Mouse (Mus musculus): ENCODE measurements around the gene Dis3l. TPM values are rescaled to one million over a fixed set of nuclear protein-coding genes. Genes with fewer than 3 reads are reported as not detected.
A peak's percentile ranks its signal among the peaks of the same experiment; 100 is the strongest.

The Dis3l gene
- polyA plus RNA-seq, 1 experiment from 2014 or later = 22.0 TPM

DNA sequence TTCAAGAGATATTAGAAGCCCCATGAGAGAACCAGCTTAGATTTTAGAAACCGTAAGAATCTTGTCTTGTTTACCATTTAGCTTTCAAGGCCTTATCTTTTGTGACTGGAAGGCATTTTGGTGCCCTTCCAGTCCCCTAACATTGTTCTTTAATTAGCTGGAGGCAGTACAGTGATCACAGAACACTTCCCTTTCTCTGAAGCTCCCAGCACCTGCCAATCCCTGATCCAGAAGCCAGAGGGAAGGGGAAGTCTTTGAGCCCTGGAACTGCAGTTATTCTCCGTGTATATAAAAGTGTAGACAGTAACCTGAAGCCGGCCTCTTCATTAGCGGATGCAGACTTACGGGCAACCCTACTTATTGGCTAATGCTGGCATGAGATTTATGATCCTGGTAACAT, 8.4 kb upstream of the Dis3l start:
- H3K4me3 ChIP-seq = no peak overlapping the region
- H3K4me1 ChIP-seq = no peaks in the 10 kb centered on the region
- WGBS = 77% methylated on average over 5 of the region's 5 CpGs
- DNase-seq (ENCODE audit: low spot score) = no peak
- H3K27me3 ChIP-seq (ENCODE audit: low read depth, poor library complexity, severe bottlenecking) = no peaks in the 10 kb centered on the region
- H3K9me3 ChIP-seq (replicated peaks) = no peaks in the 10 kb centered on the region
- no peaks in the 10 kb centered on the region for H3K36me3 ChIP-seq
- H3K27ac ChIP-seq (replicated peaks) = no peak overlapping the region

DNA sequence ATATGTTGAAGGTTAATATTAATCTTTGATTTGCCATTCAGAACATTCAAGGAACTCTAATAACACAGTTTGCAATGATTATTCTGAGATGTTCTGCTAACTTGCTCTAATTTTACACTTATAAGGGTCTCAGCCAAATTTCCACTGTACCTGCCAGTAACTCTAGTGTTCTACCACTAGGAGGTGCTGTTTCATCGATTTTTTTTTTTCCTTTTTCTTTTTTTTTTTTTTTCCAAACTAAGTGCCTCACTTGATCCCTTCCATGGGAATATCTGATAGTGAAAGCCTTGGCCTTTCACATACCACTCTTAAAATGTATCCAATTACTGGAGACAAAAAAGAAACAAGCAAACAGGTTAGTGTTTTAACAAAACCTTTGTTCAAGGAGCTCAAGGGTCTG, 6.3 kb upstream of the Dis3l start:
- Histone ChIP-seq H3K4me1 (no peaks in the 10 kb centered on the region), H3K9me3 (replicated peaks) (no peaks in the 10 kb centered on the region), H3K4me3 (no peak overlapping the region), H3K27me3 (ENCODE audit: low read depth, poor library complexity, severe bottlenecking) (no peaks in the 10 kb centered on the region), H3K27ac (replicated peaks) (no peak overlapping the region), H3K36me3 (no peaks in the 10 kb centered on the region)
- 3% methylated on average over 1 of the region's 1 CpGs for WGBS
- no peak for DNase-seq (ENCODE audit: low spot score)

DNA sequence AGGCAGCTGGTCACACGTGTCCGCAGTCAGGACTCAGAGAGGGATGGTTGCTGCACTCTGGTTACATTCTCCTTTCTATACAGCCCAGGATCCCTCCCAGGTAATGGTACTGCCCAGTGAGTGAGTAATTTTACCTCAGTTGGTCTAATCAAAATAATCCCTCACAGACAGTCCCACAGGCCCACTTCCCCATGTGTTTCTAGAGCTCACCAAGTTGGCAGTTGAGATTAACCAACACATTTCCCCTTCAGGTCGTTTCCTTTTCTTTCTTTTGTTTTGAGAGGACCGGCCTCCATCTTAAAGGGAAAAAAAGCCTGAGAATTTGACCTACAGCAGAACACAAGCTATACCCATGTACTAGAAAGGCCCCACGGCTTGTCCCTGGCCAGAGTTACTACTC, 4.8 kb upstream of the Dis3l start:
- no peak for DNase-seq (ENCODE audit: low spot score)
- H3K4me1 ChIP-seq = peaks cover 5% of the 10 kb centered on the region
- no peaks in the 10 kb centered on the region for H3K9me3 ChIP-seq (replicated peaks)
- WGBS = 71% methylated on average over 5 of the region's 5 CpGs
- H3K27me3 ChIP-seq (ENCODE audit: low read depth, poor library complexity, severe bottlenecking) = no peaks in the 10 kb centered on the region
- H3K36me3 ChIP-seq = no peaks in the 10 kb centered on the region
- H3K4me3 ChIP-seq = no peak overlapping the region
- H3K27ac ChIP-seq (replicated peaks) = no peak overlapping the region

DNA sequence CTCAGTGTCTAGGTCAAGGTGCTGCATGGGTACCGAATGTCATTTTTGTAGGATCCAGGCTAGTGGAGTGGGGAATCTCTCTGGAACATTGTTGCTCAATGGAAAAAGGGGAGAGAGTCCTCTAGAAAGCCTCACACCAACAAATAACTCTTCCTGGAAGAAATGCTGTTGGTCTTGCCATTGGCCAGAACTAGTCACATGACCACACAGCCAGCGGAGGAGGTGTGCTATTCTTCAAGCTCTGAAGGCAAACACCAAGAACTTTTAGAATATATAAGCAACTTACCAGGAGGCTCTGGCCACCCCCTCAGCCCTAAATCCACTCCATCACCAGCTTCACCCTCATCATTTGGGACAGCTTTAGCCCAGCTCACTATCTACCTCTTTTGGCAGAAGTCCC, 2.6 kb upstream of the Dis3l start:
- H3K9me3 ChIP-seq (replicated peaks) = no peaks in the 10 kb centered on the region
- no peak overlapping the region for H3K4me3 ChIP-seq
- H3K27me3 ChIP-seq (ENCODE audit: low read depth, poor library complexity, severe bottlenecking) = no peaks in the 10 kb centered on the region
- H3K4me1 ChIP-seq = peaks cover 25% of the 10 kb centered on the region
- DNase-seq (ENCODE audit: low spot score) = no peak
- 94% methylated on average over 2 of the region's 2 CpGs for WGBS
- no peaks in the 10 kb centered on the region for H3K36me3 ChIP-seq
- H3K27ac ChIP-seq (replicated peaks) = no peak overlapping the region

DNA sequence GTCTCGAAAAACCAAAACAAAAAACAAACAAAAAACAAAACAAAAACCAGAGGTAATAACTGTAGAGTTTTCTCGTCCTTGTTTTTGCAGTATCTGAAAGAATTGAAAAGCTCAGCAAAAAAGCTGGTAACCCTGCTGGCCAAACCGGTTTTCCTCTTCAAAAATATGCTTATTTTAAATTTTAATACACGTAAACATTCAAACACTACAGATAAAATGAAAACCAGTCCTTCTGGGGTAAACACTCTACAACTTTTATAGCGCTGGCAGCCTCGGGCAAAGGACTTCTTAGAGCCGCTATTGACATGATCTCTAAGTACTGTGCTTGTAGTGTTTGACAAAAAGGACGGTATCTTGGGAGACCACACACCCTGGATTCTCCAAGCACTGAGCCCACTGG, 583 bp upstream of the Dis3l start:
- Histone ChIP-seq H3K27me3 (ENCODE audit: low read depth, poor library complexity, severe bottlenecking) (no peaks in the 10 kb centered on the region), H3K4me1 (peaks cover 25% of the 10 kb centered on the region), H3K9me3 (replicated peaks) (no peaks in the 10 kb centered on the region), H3K4me3 (0 out of 2 replicates have a peak overlapping the region, but pooled peaks have one; percentile 71), H3K36me3 (no peaks in the 10 kb centered on the region), H3K27ac (replicated peaks) (peak overlapping the region; percentile 99; the same call in 1 of the 2 replicates)
- DNase-seq (ENCODE audit: low spot score) = no peak
- WGBS = 89% methylated on average over 8 of the region's 8 CpGs

DNA sequence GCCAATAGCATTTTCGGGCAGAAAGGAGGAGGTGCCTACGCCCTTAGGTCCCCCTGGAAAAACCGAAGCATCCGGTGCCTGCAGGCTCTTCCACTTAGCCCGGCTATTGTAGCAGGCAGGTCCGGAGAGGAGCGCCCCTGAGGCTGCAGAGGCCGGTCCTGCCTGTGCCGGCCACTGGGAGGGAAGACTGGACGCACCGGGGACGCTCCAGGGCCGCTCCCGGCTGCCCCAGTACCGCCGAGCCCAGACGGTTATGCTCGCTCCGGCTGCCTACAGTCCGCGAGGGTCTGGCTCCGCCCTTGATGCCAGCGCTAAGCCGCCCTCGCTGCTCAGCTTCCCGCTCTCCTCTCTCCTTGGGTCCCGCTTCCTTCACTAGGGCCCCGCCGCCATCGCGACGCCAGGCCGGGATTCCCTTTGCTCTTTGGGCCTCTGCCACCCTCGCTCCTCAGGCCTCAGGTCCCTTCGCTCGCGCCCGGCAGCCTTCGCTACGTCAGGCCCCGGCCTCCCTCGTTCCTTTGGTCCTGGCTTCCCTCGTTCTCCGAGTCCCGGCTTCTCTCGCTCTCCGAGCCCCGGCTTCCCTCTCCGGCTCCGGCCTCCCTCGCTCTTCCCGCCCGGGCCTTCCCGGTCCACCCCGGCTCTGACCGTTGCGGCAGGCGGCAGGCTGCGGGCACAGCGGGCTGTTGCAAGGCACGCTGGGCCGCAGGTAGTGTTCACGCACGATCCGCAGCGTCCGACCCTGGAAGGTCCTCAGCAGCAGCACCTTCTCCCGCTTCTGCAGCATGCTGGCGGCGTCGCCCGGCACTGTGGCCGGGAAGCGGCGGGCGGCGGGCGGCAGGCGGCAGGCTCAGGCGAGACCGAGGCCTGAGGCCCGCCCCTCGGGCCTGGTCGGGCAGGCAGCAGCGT, 486 bp downstream of the Dis3l start:
- H3K4me1 ChIP-seq = peaks cover 25% of the 10 kb centered on the region
- H3K9me3 ChIP-seq (replicated peaks) = no peaks in the 10 kb centered on the region
- H3K27ac ChIP-seq (replicated peaks) = peak overlapping the region; percentile 99
- H3K27me3 ChIP-seq (ENCODE audit: low read depth, poor library complexity, severe bottlenecking) = no peaks in the 10 kb centered on the region
- WGBS = under 1% methylated on average over 85 of the region's 85 CpGs
- peaks cover 9% of the 10 kb centered on the region for H3K36me3 ChIP-seq
- peak overlapping the region; percentile 71 for H3K4me3 ChIP-seq
- DNase-seq (ENCODE audit: low spot score) = peak; percentile 86

DNA sequence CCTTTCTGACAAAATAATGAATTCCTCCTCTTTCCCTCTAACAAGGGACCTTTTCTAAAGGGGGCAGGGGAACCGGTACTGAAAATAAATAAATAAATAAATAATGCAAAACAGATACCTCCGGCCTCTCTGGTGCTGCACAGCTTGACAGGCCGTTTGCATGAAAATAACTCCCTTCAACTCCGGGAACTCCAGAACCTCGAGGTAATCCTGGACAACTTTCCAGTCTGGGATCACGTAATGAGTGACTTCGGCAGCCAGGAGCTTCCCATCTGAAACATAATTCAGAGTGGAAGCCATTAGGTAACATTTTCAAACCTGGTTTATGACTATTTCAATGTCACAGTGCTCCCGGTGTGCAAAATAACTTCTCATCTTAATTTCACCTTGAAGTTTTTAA, 1.7 kb downstream of the Dis3l start:
- peaks cover 25% of the 10 kb centered on the region for H3K4me1 ChIP-seq
- H3K4me3 ChIP-seq = peak overlapping the region; percentile 71; the same call in 1 of the 2 replicates
- no peak for DNase-seq (ENCODE audit: low spot score)
- no peak overlapping the region for H3K27ac ChIP-seq (replicated peaks)
- H3K9me3 ChIP-seq (replicated peaks) = no peaks in the 10 kb centered on the region
- peaks cover 11% of the 10 kb centered on the region for H3K36me3 ChIP-seq
- WGBS = 31% methylated on average over 8 of the region's 8 CpGs
- H3K27me3 ChIP-seq (ENCODE audit: low read depth, poor library complexity, severe bottlenecking) = no peaks in the 10 kb centered on the region

DNA sequence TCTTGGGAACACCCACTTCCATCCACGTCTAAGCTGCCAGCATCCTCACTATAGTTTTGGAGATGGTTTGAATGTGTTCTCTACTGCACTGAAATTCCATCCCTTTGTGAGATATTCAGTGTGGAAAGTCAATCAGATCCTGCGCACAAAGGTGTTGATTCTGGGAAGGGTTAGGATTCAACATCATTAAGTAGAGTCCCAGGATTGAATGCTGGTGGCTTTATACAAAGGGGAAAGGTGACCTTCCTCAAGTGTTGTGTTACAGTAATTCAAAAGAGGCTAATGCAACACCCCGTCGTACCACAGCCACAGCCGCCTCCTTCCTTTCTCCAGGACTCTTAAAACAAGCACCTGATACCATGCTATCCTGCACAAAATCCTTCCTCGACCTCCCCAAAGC, 5.3 kb downstream of the Dis3l start:
- Histone ChIP-seq H3K27me3 (ENCODE audit: low read depth, poor library complexity, severe bottlenecking) (no peaks in the 10 kb centered on the region), H3K36me3 (peaks cover 11% of the 10 kb centered on the region), H3K4me3 (no peak overlapping the region), H3K9me3 (replicated peaks) (no peaks in the 10 kb centered on the region), H3K27ac (replicated peaks) (no peak overlapping the region), H3K4me1 (peaks cover 18% of the 10 kb centered on the region)
- no peak for DNase-seq (ENCODE audit: low spot score)
- WGBS = 91% methylated on average over 6 of the region's 6 CpGs

DNA sequence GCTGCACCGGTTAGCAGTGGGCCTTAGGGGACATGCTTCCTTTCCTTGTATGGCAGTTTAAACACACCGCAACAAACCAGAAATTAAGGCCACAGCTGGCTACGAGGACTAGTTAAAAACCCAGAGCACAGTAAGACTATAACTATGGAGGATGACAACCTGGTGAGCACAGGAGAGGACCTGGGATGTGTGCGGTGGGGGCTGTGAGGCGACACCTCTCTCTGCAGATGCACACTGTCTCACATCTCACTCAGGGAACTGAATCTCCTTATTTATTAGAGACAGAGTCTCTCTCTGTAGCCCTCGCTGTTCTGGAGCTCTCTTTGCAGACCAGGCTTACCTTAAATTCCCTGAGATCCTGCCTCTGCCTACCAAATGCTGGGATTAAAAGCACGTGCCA, 17.1 kb downstream of the Dis3l start:
- Histone ChIP-seq H3K36me3 (peaks cover 89% of the 10 kb centered on the region), H3K27ac (replicated peaks) (no peak overlapping the region), H3K4me1 (no peaks in the 10 kb centered on the region), H3K4me3 (no peak overlapping the region), H3K27me3 (ENCODE audit: low read depth, poor library complexity, severe bottlenecking) (no peaks in the 10 kb centered on the region), H3K9me3 (replicated peaks) (no peaks in the 10 kb centered on the region)
- DNase-seq (ENCODE audit: low spot score) = no peak
- WGBS = 91% methylated on average over 7 of the region's 7 CpGs

DNA sequence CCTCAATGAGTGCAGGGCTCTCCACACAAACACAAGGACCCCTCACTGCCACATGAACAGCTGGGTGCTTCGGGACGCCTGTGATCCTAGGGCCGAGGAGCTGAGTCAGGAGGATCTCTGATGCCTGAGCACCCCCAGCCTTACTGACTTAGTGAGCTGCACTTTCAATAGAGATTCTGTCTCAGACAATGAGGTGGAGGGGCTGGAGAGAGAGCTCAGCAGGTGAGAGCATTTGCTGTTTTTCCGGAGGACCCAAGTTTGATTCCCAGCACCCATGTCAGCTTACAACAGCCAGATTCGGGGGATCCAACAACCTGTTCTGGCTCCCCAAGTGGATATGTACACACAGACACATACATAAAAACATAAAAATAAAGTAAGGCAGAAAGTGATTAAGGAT, 24.1 kb downstream of the Dis3l start:
- H3K36me3 ChIP-seq = peaks cover 82% of the 10 kb centered on the region
- no peak for DNase-seq (ENCODE audit: low spot score)
- no peaks in the 10 kb centered on the region for H3K27me3 ChIP-seq (ENCODE audit: low read depth, poor library complexity, severe bottlenecking)
- H3K27ac ChIP-seq (replicated peaks) = no peak overlapping the region
- WGBS = 96% methylated on average over 5 of the region's 5 CpGs
- no peaks in the 10 kb centered on the region for H3K9me3 ChIP-seq (replicated peaks)
- no peak overlapping the region for H3K4me3 ChIP-seq
- H3K4me1 ChIP-seq = no peaks in the 10 kb centered on the region

DNA sequence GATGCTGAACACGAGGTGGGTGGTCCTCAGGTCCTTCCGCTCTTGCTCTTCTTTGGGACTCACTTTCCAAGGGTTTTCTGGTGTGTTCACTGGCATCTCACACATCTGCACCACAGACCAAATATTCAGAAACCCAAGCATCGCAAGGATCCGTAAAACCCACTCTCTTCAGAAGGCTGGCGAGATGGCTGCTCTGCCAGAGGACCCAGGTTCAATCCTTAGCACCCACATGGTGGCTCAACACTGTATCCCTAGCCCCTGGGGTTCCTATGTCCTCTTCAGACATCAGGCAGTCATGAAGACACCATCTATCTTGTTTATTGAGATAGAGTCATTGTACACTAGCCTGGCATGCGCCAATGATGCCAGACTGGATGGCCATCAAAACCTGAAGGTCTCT, 26.4 kb downstream of the Dis3l start:
- H3K27me3 ChIP-seq (ENCODE audit: low read depth, poor library complexity, severe bottlenecking) = no peaks in the 10 kb centered on the region
- WGBS = 96% methylated on average over 6 of the region's 6 CpGs
- H3K4me1 ChIP-seq = no peaks in the 10 kb centered on the region
- no peaks in the 10 kb centered on the region for H3K9me3 ChIP-seq (replicated peaks)
- no peak overlapping the region for H3K27ac ChIP-seq (replicated peaks)
- no peak for DNase-seq (ENCODE audit: low spot score)
- H3K4me3 ChIP-seq = no peak overlapping the region
- H3K36me3 ChIP-seq = peaks cover 82% of the 10 kb centered on the region

DNA sequence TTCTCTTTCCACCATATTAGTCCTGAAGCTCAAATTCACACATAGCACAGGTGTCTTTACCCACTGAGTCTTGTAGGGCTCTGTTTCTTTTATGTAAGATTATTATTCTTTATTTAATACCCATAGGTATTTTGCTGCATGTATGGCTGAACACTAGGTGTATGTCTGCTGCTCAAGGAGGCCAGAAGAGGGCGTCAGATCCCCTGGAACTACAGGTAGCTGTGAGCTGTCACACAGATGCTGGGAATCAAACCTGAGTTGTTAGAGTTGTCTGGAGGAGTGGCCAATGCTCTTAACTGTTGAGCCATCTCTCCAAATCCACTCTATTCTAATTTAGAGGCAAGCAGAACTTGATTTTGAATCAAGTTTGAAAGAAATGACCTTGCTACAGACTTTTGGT, 29.0 kb downstream of the Dis3l start:
- Histone ChIP-seq H3K4me3 (no peak overlapping the region), H3K27me3 (ENCODE audit: low read depth, poor library complexity, severe bottlenecking) (no peaks in the 10 kb centered on the region), H3K27ac (replicated peaks) (no peak overlapping the region), H3K4me1 (no peaks in the 10 kb centered on the region), H3K36me3 (peaks cover 78% of the 10 kb centered on the region), H3K9me3 (replicated peaks) (no peaks in the 10 kb centered on the region)
- no peak for DNase-seq (ENCODE audit: low spot score)
- WGBS = 25% methylated on average over 1 of the region's 1 CpGs

DNA sequence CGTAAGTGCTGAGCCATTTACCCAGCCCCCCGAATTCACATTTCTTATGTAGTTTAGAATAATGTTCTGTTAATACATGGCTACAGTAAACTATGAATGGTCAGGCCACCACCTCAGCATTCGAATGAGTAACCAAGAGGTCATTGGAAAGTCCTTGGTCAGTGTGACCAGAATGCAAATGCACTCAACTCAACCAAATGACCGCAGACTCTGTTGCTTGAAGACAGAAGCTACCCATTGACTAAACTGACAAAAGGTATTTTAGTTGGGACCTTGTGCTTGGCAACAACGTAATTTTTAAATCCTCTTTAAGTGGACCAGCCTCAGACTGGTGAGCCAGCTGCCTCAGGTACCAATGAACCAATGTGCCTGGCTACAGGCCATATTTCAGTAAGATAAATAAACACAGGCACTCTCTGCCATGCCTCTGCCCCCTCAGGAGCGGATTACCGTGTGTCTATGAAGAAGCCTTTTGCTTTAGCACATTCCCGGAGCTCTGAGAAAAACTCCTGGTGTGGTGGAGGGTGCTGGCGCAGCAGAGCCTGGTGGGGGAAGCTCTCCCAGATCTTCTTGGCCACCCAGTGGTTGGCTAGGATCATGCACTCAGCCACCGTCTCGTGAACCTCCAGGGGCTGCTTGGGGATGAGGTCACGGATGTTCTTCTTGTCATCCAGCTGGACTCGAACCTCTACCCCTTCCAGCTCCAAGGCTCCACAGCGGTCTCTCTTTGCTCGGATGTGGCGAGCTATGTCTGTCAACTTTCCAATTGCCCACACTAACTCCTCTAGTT, 29.9 kb downstream of the Dis3l start:
- no peaks in the 10 kb centered on the region for H3K4me1 ChIP-seq
- no peak overlapping the region for H3K27ac ChIP-seq (replicated peaks)
- no peaks in the 10 kb centered on the region for H3K9me3 ChIP-seq (replicated peaks)
- H3K27me3 ChIP-seq (ENCODE audit: low read depth, poor library complexity, severe bottlenecking) = no peaks in the 10 kb centered on the region
- no peak for DNase-seq (ENCODE audit: low spot score)
- peaks cover 80% of the 10 kb centered on the region for H3K36me3 ChIP-seq
- 82% methylated on average over 16 of the region's 16 CpGs for WGBS
- no peak overlapping the region for H3K4me3 ChIP-seq

Measured in midbrain, embryonic 10.5 days (tissue).